Mouse (Mus musculus) natural killer cell, adult 2 months (primary cell): ENCODE measurements at regions not wholly inside any gene's neighbourhood (a gene's known extent, or its start where the extent isn't known, plus 50 kb on each side); places are given as distances from the start of the nearest gene placed in this dataset.

Experiments used
- DNase-seq, 2 experiments: peaks; one replicate each; pipeline ENCODE4 v3.0.0; 2022; ENCODE audit warnings: low spot score in 2 of 2

GRCm38 (mm10) chr1:154117688-154118373 lies 83.2 kb upstream of the Zfp648 start:
- DNase-seq, result peak; percentile 14 to 66

GRCm38 (mm10) chr1:154118374-154119004 lies 82.5 kb upstream of the Zfp648 start:
- peak; percentile 47 to 69 for DNase-seq

GRCm38 (mm10) chr1:154119611-154120010 lies 81.4 kb upstream of the Zfp648 start:
- DNase-seq, result no peak

- no peak for DNase-seq
Measured at GRCm38 (mm10) chr1:154120693-154121092, 80.3 kb upstream of the Zfp648 start.

- no peak for DNase-seq
Measured at GRCm38 (mm10) chr1:154124981-154125380, 76.0 kb upstream of the Zfp648 start.

GRCm38 (mm10) chr1:154126487-154126886 lies 74.5 kb upstream of the Zfp648 start:
- no peak for DNase-seq

GRCm38 (mm10) chr1:154139488-154139887 lies 61.5 kb upstream of the Zfp648 start:
- DNase-seq, result no peak

GRCm38 (mm10) chr1:154143691-154144090 lies 57.3 kb upstream of the Zfp648 start:
- DNase-seq, result no peak

GRCm38 (mm10) chr1:154147001-154147571 lies 53.9 kb upstream of the Zfp648 start:
- DNase-seq, result no peak

GRCm38 (mm10) chr1:154148948-154149347 lies 52.0 kb upstream of the Zfp648 start:
- no peak for DNase-seq

GRCm38 (mm10) chr1:154149431-154150143 lies 51.4 kb upstream of the Zfp648 start:
- DNase-seq, result no peak

- no peak for DNase-seq
Measured at GRCm38 (mm10) chr1:154150167-154150851, 50.7 kb upstream of the Zfp648 start.
